Mouse (Mus musculus) heart, embryonic 13.5 days (tissue): ENCODE data around the gene Gm27179. TPM values are rescaled to one million over a fixed set of nuclear protein-coding genes. Genes with fewer than 3 reads are reported as not detected.
"Not testable (repeated sequence)": the region's sequence is repeated elsewhere in the genome, so short reads cannot be mapped to it uniquely, and the experiment has no call there.

Experiments used
- ATAC-seq: fragments of 200-750 bp; cut with Nextera tagmentation; 2 replicates; pipeline ENCODE4 v1.8.0; 2017; ENCODE audit warnings: moderate TSS enrichment; ENCODE audit not compliant: insufficient number of reproducible peaks, low FRiP score, low TSS enrichment; ENCODE audit errors: extremely low read depth
- H3K27ac ChIP-seq: fragments of 300-500 bp; sonication (generic); replicated peaks from 2 replicates; pipeline ENCODE4 v1.5.1; 2015; ENCODE audit warnings: moderate library complexity, mild to moderate bottlenecking, inconsistent platforms
- H3K27me3 ChIP-seq: fragments of 300-500 bp; sonication (generic); replicated peaks from 2 replicates; pipeline ENCODE4 v1.6.1; 2015; ENCODE audit warnings: mild to moderate bottlenecking, inconsistent platforms
- H3K36me3 ChIP-seq: fragments of 300-500 bp; sonication (generic); 2 replicates; pipeline ENCODE4 v1.6.1; 2015; ENCODE audit warnings: mild to moderate bottlenecking, inconsistent platforms
- H3K4me1 ChIP-seq: fragments of 300-500 bp; sonication (generic); 2 replicates; pipeline ENCODE4 v1.6.1; 2015; ENCODE audit warnings: inconsistent platforms
- H3K4me2 ChIP-seq: fragments of 300-500 bp; sonication (generic); 2 replicates; pipeline ENCODE4 v1.6.1; 2015; ENCODE audit warnings: inconsistent platforms, mild to moderate bottlenecking, moderate library complexity
- H3K4me3 ChIP-seq: fragments of 300-500 bp; sonication (generic); 2 replicates; pipeline ENCODE4 v1.5.1; 2015; ENCODE audit warnings: moderate library complexity, mild to moderate bottlenecking, inconsistent platforms
- H3K9ac ChIP-seq: fragments of 300-500 bp; sonication (generic); 2 replicates; pipeline ENCODE4 v1.6.1; 2015; ENCODE audit warnings: inconsistent platforms, mild to moderate bottlenecking, moderate library complexity
- H3K9me3 ChIP-seq: fragments of 300-500 bp; sonication (generic); 2 replicates; pipeline ENCODE4 v1.6.1; 2016; ENCODE audit warnings: inconsistent platforms
- WGBS: fragments of 180-500 bp; shearing (Covaris S2); methylation state at CpG from one replicate; pipeline ENCODE4 v1.1.7; 2015; ENCODE audit warnings: mixed read lengths; 5-methylcytosine and 5-hydroxymethylcytosine counted together
- polyA plus RNA-seq: library from polyadenylated mRNA; unstranded; fragments of >200 nt; fragmentation: Nextera tagmentation; extraction: Ambion mirVana; gene quantifications from 2 replicates; pipeline ENCODE4 v1.2.1, GENCODE M21; 2015

The Gm27179 gene
- polyA plus RNA-seq = not detected in 2 replicates

GRCm38 (mm10) chr14:69512449-69512848, at the start of gene Gm27179:
TSS of gene Gm27179 (minus strand) at chr14:69512549.
- not testable (repeated sequence) for H3K4me2 ChIP-seq, H3K27ac ChIP-seq, H3K4me1 ChIP-seq, ATAC-seq, H3K9me3 ChIP-seq, H3K4me3 ChIP-seq, H3K27me3 ChIP-seq, H3K36me3 ChIP-seq, H3K9ac ChIP-seq
- no CpG with 5 or more reads among the region's 2 CpGs for WGBS

DNA sequence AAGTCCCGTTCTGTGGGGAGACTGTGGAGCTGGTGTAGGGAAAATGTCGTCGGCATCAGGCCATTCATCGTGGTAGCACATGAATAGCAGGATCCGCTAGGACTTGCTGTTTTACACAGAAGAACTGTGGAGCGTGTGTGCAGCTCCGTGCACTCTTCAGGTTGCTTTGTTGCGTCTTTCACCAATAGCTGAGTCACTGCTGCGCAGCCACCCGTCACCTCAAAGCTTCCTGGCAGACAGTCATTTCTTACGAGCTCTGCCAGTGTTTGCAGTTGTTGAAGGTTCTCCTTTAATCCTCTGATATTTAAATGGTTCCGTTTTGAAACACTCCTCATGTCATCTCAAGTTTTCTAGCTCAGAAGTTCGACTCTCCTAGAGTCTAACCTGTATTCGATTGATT, 45.2 kb upstream of the Gm27179 start:
- not testable (repeated sequence) for H3K4me2 ChIP-seq, H3K9me3 ChIP-seq, H3K9ac ChIP-seq, H3K27me3 ChIP-seq, H3K27ac ChIP-seq, ATAC-seq, H3K4me1 ChIP-seq, H3K4me3 ChIP-seq, H3K36me3 ChIP-seq
- WGBS = no CpG with 5 or more reads among the region's 14 CpGs

- not testable (repeated sequence) for H3K4me2 ChIP-seq, H3K27me3 ChIP-seq, H3K4me1 ChIP-seq, H3K9ac ChIP-seq, H3K27ac ChIP-seq, H3K36me3 ChIP-seq, H3K4me3 ChIP-seq, ATAC-seq, H3K9me3 ChIP-seq
- no CpG with 5 or more reads among the region's 8 CpGs for WGBS
These were observed 44.5 kb upstream of the Gm27179 start for GRCm38 (mm10) chr14:69556820-69557219.

- H3K9ac ChIP-seq, H3K9me3 ChIP-seq, H3K4me2 ChIP-seq, H3K4me3 ChIP-seq, H3K27me3 ChIP-seq, H3K36me3 ChIP-seq, H3K4me1 ChIP-seq, H3K27ac ChIP-seq: not testable (repeated sequence)
- WGBS = no CpG with 5 or more reads among the region's 68 CpGs
- peak; percentile 54; the same call in 1 of the 2 replicates for ATAC-seq
These were observed 42.9 kb upstream of the Gm27179 start, which contains the start of gene Entpd4b for GRCm38 (mm10) chr14:69555110-69555831. TSS of gene Entpd4b (plus strand) at chr14:69555424.

GRCm38 (mm10) chr14:69547310-69547709, 35.0 kb upstream of the Gm27179 start:
- no CpG with 5 or more reads among the region's 4 CpGs for WGBS

GRCm38 (mm10) chr14:69545052-69545451, 32.7 kb upstream of the Gm27179 start:
- not testable (repeated sequence) for H3K27ac ChIP-seq, H3K9me3 ChIP-seq, H3K36me3 ChIP-seq, ATAC-seq, H3K4me1 ChIP-seq, H3K4me2 ChIP-seq, H3K27me3 ChIP-seq, H3K4me3 ChIP-seq, H3K9ac ChIP-seq
- no CpG with 5 or more reads among the region's 2 CpGs for WGBS

More at GRCm38 (mm10) chr14:69547310-69547709, 35.0 kb upstream of the Gm27179 start:
- not testable (repeated sequence) for H3K9ac ChIP-seq, ATAC-seq, H3K27me3 ChIP-seq, H3K4me3 ChIP-seq, H3K36me3 ChIP-seq, H3K4me2 ChIP-seq, H3K9me3 ChIP-seq, H3K4me1 ChIP-seq, H3K27ac ChIP-seq

GRCm38 (mm10) chr14:69544033-69544432, 31.7 kb upstream of the Gm27179 start:
- H3K27me3 ChIP-seq, H3K4me3 ChIP-seq, ATAC-seq, H3K4me2 ChIP-seq, H3K36me3 ChIP-seq, H3K9me3 ChIP-seq, H3K9ac ChIP-seq, H3K4me1 ChIP-seq, H3K27ac ChIP-seq: not testable (repeated sequence)
- WGBS = no CpG with 5 or more reads among the region's 7 CpGs

DNA sequence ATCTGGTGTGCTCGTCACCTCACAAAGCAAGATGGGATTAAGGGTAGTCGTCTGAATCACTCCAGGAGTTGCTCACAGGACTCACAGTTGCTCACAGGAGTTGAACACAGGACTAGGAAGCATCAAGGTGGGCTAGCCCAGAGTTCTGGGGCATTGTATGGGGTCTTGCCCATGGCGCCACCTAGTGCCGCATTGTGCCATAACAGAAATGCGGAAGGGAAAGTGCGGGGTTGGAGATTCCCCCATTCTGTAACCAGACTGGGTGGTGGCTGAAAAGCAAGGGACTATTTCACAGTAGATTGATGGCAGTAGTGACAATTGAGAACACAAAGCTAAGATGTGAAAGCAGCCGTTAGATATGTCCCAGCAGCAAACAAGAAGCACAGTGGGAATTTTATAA, 30.3 kb upstream of the Gm27179 start:
- not testable (repeated sequence) for H3K4me1 ChIP-seq, H3K9ac ChIP-seq
- WGBS = no CpG with 5 or more reads among the region's 7 CpGs

GRCm38 (mm10) chr14:69540113-69540512, 27.8 kb upstream of the Gm27179 start:
- H3K27me3 ChIP-seq, H3K36me3 ChIP-seq, H3K4me2 ChIP-seq, H3K9ac ChIP-seq, H3K9me3 ChIP-seq, H3K27ac ChIP-seq, H3K4me3 ChIP-seq, H3K4me1 ChIP-seq, ATAC-seq: not testable (repeated sequence)
- WGBS = no CpG with 5 or more reads among the region's 5 CpGs

More for the DNA sequence above, 30.3 kb upstream of the Gm27179 start:
- ATAC-seq, H3K9me3 ChIP-seq, H3K36me3 ChIP-seq, H3K27ac ChIP-seq, H3K4me2 ChIP-seq, H3K4me3 ChIP-seq, H3K27me3 ChIP-seq: not testable (repeated sequence)

DNA sequence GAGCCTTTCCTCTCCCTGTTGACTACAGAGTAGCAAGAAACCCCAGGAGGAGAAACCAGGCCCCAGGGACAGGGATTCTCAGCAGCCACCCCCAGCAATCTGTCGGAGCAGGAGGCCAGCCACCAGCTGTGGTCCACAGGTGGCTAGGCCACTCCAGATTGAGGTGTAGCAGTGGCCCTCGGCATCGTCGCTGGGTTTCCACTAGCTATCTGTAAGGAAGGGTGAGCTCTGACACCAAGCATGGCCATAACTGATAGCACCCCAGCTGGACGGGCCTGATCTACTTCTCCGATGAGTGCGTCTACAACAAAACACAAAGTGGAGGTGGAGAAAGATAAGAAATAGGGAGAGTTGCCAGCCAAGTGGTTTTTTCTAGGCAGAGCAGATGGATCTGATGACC, 24.2 kb upstream of the Gm27179 start:
- H3K27me3 ChIP-seq, H3K27ac ChIP-seq, H3K4me2 ChIP-seq, H3K4me1 ChIP-seq, H3K36me3 ChIP-seq, H3K9me3 ChIP-seq, H3K9ac ChIP-seq, H3K4me3 ChIP-seq: not testable (repeated sequence)
- no CpG with 5 or more reads among the region's 7 CpGs for WGBS
- ATAC-seq = peak; percentile 54; the same call in 1 of the 2 replicates

DNA sequence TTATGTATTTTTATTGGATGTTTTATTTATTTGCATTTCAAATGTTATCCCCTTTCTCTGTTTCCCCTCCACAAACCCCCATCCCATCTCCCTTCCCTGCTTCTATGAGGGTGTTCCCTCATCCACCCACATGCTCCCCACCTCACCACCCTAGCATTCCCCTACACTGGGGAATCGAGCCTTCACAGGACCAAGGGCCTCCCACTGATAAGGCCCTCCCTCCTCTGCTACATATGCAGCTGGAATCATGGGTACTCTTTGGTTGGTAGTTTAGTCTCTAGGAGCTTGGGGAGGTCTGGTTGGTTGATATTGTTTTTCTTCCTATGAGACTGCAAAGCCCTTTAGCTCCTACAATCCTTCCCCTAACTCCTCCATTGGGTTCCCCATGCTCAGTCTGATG, 13.9 kb upstream of the Gm27179 start:
- WGBS = no CpG with 5 or more reads among the region's 1 CpGs
- H3K27me3 ChIP-seq, H3K4me2 ChIP-seq, H3K4me1 ChIP-seq, H3K9ac ChIP-seq, H3K4me3 ChIP-seq, H3K9me3 ChIP-seq, ATAC-seq, H3K36me3 ChIP-seq, H3K27ac ChIP-seq: not testable (repeated sequence)

DNA sequence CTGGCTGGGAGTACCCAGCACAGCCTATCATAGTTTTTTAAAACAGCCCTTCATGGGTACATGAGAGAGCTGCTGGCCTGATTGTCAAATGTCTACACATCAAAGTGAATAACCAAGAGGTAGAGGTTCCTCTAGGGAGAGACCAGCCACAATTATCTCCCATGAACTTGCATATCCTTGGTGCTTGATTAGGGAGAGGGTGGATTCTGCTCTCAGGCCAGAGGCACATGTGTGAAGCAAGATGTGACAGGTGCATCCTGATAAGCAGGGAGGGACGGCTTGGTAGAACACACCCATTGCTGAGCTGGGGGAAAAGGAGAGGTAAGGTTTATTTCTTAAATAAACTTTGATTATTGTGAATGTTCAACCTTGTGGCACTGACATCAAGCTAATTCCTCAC, 10.7 kb upstream of the Gm27179 start:
- no CpG with 5 or more reads among the region's 1 CpGs for WGBS
- H3K27me3 ChIP-seq = not testable (repeated sequence)

More for the DNA sequence above, 10.7 kb upstream of the Gm27179 start:
- H3K4me3 ChIP-seq, H3K4me2 ChIP-seq, H3K27ac ChIP-seq, H3K4me1 ChIP-seq, H3K9me3 ChIP-seq, ATAC-seq, H3K36me3 ChIP-seq, H3K9ac ChIP-seq: not testable (repeated sequence)
